Mouse (Mus musculus) liver (tissue): ENCODE measurements around the gene Sypl.

Experiments
- DNase-seq: peaks from one replicate; pipeline ENCODE4 v3.0.0-alpha.2; 2020; ENCODE audit warnings: mixed read lengths

The Sypl gene

DNA sequence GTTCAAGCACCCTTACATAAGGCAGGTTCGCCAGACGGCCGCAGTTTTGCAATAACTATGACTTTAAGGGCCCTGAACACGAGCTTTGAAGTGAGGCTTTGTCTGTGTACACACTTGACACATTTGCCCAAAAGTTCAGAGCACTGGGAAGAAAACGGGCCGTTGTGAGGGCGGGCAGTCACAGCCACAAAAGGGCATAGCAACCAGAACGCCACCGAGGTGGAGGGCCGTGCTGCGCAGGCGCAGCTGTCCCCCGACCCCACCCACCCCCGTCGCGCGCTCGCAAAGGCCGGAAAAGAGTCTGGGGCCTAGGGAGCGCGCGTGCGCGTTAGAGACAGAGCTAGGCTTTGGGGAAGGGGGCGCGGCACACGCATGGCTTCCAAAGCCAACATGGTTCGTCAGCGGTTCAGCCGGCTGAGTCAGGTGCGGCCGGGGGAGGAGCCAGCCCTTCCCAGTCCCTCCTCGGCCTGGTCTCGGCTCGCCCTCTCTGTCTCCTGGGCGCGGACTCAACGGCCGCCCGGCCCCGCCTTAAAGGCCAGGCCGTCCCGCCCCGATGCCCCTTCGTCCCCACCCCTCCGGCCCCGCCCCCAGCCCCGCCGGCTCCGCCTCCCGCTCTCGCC, at the start of gene Sypl:
TSS of gene Sypl (plus strand) at position 296 of the 620 bp plus-strand sequence.
- DNase-seq = peak; percentile 97

- no peak for DNase-seq
Measured at GRCm38 (mm10) chr12:32909686-32910085, 44.0 kb upstream of the Sypl start.

GRCm38 (mm10) chr12:32910092-32910491, 43.6 kb upstream of the Sypl start:
- peak; percentile 53 for DNase-seq

DNA sequence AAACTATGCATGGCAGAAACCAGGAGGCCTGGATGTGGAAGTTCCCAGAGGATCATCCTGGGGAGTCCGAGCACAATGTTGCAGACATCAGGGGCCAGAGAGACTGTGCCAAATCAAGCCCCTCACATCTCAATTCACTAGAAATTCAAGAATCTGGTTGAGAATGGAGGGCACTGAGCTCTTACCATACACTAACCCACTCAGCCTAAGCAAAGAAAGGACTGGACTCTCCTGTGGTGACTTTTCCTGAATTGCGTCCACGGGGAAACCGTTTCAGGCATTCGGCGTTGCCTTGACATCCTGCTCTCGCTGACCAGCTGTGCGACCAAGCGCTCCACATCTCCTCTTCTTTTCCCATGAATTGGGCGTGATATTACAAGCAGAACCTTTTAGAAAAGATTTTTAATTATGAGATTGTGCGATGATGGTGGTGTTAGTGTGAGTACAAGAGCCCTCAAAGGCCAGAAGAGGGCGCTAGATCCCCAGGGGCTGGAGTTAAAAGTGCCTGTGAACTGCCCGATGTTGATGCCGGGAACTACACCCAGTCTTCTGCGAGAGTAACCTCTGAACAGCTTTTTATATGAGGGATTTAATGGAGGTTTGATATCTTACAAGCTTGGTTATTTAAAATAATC, 43.0 kb upstream of the Sypl start:
- peak; percentile 62 for DNase-seq

DNA sequence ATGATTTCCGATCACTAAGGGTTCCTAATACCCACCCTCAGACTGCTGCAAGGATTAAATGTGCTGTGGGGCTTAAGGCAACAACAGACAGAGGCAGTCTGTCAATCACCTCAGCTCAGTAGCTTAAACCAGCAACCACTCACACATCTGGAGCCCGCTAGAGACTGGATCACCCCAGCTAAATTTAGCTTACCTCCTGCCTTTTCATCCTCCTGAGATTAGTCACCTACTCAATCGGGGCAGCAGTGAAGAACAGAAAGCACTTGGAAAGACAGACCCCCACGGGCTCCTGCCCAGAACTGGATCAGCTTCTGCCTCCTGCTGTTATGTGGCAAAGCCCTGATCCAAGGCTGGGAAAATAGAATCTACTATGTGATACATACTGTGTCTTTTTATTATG, 42.1 kb upstream of the Sypl start:
- DNase-seq = no peak

GRCm38 (mm10) chr12:32912772-32913171, 40.9 kb upstream of the Sypl start:
- no peak for DNase-seq

DNA sequence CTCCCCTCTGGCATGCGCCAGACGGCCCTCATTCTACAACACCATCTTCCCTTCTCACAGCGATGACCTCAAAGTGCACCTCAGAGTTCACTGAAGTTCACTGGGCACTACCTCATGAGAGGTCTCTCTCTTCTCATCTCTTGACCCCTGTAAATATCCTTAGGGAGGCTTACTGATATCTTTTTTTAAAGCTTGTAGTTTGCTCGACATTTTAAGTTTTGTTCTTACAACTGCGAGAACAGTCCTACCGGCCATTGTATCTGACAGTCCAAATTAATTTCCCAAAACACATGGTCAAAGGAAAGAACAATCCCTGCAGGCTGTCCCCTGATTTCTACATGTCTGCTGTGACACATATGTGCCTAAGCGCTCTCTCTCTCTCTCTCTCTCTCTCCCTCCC, 35.0 kb upstream of the Sypl start:
- DNase-seq = no peak

DNA sequence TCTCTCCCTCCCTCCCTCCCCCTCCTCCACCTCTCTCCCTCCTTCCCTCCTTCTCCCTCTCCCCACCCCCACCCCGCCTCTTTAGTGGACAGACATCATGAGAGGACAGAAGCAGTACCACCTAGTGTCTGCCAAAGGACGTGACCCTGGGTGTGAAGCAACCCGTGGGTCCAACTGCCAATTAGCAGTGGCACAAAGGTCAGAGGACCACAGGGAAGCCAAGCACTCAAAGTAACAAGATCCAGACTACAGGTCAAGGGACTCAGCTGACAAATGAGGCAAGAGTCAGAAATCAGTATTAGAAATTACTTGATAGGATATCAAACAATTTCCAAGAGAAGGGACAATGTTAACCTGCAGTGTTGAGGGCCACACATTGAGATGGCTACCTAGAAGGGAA, 34.6 kb upstream of the Sypl start:
- no peak for DNase-seq

DNA sequence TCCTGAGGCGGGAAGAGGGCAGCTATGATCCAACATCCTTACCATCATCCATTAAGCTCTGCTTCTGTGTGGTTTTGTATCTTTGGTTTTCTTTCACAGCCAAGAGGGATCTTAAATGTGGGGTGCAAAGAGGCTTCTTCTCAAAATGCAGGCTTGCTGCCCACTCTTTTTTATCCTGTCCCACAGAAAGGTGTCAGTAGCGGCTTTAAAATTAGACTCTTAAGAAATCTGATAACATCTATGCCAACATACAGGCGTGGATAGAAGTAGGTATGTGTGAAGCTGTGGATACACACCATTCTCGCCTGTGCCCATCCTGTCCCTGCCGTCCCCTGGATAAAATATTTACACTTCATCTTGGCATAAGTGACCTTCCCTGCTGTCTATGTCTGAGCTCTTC, 34.2 kb upstream of the Sypl start:
- no peak for DNase-seq

DNA sequence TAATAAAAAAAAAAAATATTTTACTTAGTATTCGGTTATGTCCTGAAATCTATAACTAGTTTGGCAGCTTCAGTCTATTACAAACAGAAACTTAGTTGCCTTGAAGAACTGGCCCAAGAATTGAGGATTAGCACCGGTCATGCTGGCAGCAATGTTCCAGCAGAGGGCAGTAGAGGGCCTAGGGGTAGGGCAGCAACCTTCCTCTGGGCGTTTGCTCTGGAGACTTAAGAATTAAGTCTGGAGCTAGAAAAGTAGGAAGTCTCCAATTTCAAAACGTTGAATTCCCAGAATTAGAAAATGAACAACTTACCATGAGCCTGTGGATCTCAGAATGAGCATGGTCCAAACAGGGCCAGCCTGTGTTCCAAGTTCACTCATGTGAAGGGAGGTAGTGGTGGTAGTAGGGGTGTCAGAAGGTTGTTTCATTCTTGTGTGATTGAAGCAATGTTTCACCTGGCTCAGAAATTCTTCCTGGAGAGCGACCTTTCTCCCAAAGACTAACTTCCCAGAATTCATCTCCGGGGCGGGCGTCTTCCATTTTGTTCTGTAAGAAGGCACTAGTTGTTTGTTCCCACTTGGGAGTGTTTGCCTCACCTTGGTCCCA, 33.4 kb upstream of the Sypl start:
- peak; percentile 74 for DNase-seq

DNA sequence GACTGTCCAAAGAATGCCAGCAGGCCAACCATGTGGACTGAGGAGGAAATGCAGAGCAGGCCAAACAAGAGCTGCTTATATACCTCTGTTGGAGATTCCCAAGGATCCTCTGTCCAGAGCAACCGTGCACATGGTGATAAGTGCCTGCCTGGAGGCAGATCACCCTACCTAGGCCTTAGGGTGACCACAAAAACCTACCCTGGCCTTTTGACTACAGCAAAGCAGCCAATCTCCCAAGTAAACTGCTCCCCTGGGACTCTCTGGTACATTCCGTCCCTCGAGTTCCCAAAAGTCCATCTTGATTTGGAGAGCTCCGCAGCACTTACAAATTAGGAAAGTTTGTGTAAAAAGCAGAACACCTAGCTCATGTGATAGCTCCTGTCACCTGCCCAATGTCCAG, 32.6 kb upstream of the Sypl start:
- no peak for DNase-seq

- no peak for DNase-seq
Measured at GRCm38 (mm10) chr12:32921532-32922131, 32.1 kb upstream of the Sypl start.

- no peak for DNase-seq
Measured at GRCm38 (mm10) chr12:32924245-32924644, 29.4 kb upstream of the Sypl start.

- no peak for DNase-seq
Measured at GRCm38 (mm10) chr12:32926331-32927172, 27.1 kb upstream of the Sypl start.

GRCm38 (mm10) chr12:32927231-32927835, 26.4 kb upstream of the Sypl start:
- no peak for DNase-seq

DNA sequence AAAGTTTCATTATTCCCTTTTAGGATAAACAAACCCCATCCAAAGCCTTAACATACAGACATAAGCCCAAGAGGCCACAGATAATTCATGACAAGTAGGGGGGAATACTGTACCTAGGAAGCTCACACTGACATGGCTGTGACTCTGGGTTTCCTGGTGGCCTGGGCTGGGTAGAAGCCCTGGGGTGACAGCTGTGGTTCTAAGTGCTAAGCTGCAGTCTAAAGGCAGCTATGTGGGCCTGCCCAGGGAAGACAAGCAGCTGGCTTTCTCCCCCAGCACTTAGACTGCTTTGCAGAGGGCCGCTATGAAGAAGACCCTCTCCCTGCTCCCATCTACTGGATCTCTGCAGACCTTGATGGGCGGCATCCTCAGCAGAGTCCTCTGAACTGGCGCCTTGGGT, 25.5 kb upstream of the Sypl start:
- no peak for DNase-seq

DNA sequence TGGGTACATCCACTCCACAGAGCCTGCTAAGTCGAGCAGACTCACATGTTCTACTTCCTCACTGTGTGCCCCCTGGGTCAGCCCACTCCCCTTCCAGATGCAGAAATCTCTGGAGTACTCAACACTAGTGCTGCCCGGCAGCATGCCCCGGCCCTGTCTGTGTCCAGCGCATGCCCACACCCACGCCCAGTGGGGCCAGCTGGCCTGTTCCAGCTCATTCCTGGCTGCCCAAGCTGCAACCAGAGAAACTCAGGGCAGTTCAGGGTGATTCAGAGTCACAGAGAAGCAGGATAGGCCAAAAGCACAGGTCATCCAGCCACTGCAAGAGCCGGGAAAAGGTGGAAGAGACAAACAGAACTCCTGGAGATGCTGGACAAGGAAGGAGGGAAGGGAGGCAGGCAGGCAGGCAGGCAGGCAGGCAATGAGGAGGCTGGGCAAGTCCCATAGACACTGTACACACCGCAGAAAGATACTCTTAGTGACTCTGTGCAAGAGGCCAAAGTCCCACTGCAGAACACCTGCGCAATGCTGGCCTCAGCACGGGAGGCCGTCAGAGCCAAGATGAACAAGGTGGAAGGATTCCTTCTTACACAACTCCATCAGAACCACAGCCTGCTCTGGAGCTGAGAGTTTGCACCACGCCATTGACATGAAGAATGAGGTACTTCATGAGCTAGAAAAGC, 23.7 kb upstream of the Sypl start:
- DNase-seq = no peak

- no peak for DNase-seq
Measured at GRCm38 (mm10) chr12:32930566-32930965, 23.1 kb upstream of the Sypl start.

- DNase-seq = no peak
Measured at GRCm38 (mm10) chr12:32936246-32936946, 17.3 kb upstream of the Sypl start.

GRCm38 (mm10) chr12:32941141-32941540, 12.6 kb upstream of the Sypl start:
- DNase-seq = no peak

DNA sequence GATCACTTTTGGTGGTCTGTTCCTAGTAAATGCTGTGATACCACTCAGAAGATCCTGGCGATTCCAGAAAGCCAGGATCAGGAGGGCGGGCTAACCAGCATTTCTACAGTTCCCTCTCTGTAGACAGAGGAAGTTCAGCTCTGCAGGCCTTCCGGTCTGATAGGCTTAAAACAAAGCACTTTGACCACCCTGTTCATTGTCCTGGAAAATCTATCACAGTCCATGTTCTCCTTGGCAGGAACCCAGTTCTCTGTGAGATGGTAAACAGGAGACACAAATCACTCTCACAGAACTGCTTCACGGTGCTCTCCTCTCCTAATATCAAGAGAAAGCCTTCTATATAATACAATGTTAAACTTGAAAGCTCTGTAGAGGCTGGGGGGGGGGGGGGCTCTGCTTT, 10.3 kb upstream of the Sypl start:
- no peak for DNase-seq
